Mouse (Mus musculus) thymus, postnatal 14 days (tissue): ENCODE measurements around the gene Tm9sf2.

Source experiments
- DNase-seq: peaks from one replicate; pipeline ENCODE4 v3.0.0; 2021

Gene Tm9sf2

GRCm38 (mm10) chr14:122181078-122181814 is 74.4 kb downstream of the Tm9sf2 start, which contains the start of gene Clybl:
TSS of gene Clybl (plus strand) at chr14:122181704.
- DNase-seq = peak; percentile 91

DNA sequence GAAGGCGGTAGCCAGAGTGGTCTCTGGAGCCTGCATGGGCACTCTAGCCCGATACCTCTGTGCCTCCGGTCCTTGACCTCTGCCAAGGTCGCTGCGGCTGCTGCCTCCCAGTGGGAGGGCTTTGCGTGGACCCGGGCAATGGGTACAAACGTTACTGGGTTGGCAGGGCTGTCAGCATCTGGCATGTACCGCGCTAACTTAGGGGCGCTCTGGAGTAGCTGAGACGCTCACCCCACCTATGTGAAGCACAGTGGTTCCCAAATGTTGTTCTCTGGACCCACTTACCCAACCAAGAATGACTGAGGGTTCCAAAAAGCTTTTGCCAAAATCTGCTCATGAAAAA is 74.9 kb downstream of the Tm9sf2 start:
- no peak for DNase-seq

DNA sequence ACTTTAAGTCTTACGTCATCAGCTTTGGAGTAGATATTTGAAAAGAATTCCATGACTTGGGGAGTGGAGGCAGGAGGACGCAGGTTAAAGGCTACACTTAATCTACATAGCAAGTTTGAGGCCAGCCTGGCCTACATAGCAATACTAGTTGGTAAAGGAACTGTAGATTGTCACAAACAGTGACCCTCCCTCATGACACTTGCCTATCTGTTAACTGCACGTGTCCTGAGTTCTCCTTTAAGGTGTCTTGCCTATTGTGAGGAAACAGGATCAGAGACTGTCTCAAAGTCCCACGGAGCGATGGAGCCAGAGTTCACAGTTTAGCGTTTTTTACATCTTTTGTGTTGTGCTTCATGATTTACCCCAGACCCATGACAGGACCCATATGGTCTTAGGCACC is 75.4 kb downstream of the Tm9sf2 start:
- DNase-seq = no peak

DNA sequence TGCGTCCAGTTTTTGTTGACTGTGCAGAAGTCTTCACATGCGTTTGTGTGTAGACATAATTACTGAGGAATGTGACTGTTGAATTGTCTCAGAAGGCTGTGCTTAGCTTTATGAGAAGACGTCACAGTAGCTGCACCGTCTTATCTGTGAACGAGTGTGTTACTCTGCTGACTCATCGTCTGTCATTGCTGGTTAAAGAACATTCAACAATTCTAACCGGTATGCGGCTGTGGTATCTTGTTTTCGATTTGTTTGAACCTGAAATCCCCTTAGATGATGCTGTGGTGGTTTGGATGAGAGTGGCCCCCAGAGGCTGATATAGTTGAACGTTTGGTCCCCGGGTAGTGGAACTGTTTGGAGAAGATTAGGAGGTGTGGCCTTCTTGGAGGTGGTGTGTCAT is 77.1 kb downstream of the Tm9sf2 start:
- no peak for DNase-seq

DNA sequence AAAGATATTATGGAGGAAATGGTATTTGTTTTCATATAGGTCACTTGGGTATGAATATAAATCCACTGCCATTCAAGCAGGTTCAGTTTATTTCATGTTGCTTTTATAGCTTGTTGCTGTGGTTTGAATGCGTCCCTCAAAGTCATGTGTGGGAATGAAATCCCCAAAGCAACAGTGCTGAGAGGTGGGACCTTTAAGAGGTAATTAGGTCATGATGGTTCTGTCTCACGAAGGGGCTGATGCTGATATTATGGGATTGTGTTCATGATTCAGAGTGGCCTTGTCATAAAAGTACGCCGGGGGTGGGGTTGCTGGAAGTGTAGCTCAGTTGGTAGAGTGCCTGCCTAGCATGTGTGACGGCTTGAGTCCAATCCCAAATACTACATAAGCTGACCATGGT is 81.4 kb downstream of the Tm9sf2 start:
- DNase-seq = no peak

- DNase-seq = no peak
Observed at GRCm38 (mm10) chr14:122189901-122190300, 83.1 kb downstream of the Tm9sf2 start.

- DNase-seq = no peak
Observed at GRCm38 (mm10) chr14:122190527-122190926, 83.7 kb downstream of the Tm9sf2 start.

GRCm38 (mm10) chr14:122190941-122191510 is 84.2 kb downstream of the Tm9sf2 start:
- peak; percentile 73 for DNase-seq

GRCm38 (mm10) chr14:122194630-122195029 is 87.8 kb downstream of the Tm9sf2 start:
- DNase-seq = no peak

- DNase-seq = no peak
Observed at GRCm38 (mm10) chr14:122196851-122197250, 90.0 kb downstream of the Tm9sf2 start.

GRCm38 (mm10) chr14:122200247-122200885 is 93.5 kb downstream of the Tm9sf2 start:
- no peak for DNase-seq

DNA sequence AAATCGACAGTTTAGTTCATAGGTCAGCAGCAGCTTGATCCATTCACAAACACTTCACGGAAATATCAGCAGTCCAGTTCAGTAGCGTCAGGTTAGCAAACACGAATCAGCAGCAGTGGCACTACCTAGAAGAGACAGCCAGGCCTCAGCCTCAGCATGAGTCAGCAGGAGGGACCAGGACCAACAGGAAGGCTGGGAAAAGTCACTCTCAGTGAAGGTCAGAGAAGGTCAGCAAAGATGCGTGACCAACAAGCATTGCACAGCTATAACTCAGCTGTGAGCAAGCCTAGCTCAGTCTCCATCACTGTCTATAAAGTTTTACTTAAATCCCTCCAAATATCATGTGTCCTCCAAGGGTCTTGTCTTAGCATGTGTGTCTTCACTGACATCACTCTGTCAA is 102.3 kb downstream of the Tm9sf2 start:
- no peak for DNase-seq
